Mouse (Mus musculus) limb, embryonic 13.5 days (tissue): Measurements from ENCODE around the gene Mtx2. TPM values are rescaled to one million over a fixed set of nuclear protein-coding genes. Genes with fewer than 3 reads are reported as not detected.
A peak's percentile ranks its signal among the peaks of the same experiment; 100 is the strongest.

Source experiments
- ATAC-seq: fragments of 200-750 bp; cut with Nextera tagmentation; 2 replicates; pipeline ENCODE4 v1.8.0; 2017; ENCODE audit warnings: low read depth, moderate number of reproducible peaks, moderate TSS enrichment; ENCODE audit not compliant: low FRiP score
- H3K27ac ChIP-seq: fragments of 300-500 bp; sonication (generic); 2 replicates; pipeline ENCODE4 v1.5.1; 2015; ENCODE audit warnings: inconsistent platforms, mild to moderate bottlenecking, moderate library complexity
- H3K27me3 ChIP-seq: fragments of 300-500 bp; sonication (generic); 2 replicates; pipeline ENCODE4 v1.6.1; 2015; ENCODE audit warnings: mild to moderate bottlenecking, inconsistent platforms
- H3K36me3 ChIP-seq: fragments of 300-500 bp; sonication (generic); 2 replicates; pipeline ENCODE4 v1.6.1; 2015; ENCODE audit warnings: inconsistent platforms, mild to moderate bottlenecking, moderate library complexity
- H3K4me1 ChIP-seq: fragments of 300-500 bp; sonication (generic); 2 replicates; pipeline ENCODE4 v1.6.1; 2015; ENCODE audit warnings: inconsistent platforms
- H3K4me2 ChIP-seq: fragments of 300-500 bp; sonication (generic); replicated peaks from 2 replicates; pipeline ENCODE4 v1.6.1; 2015; ENCODE audit warnings: inconsistent platforms, mild to moderate bottlenecking, moderate library complexity
- H3K4me3 ChIP-seq: fragments of 300-500 bp; sonication (generic); 2 replicates; pipeline ENCODE4 v1.5.1; 2015; ENCODE audit warnings: moderate library complexity, mild to moderate bottlenecking, inconsistent platforms
- H3K9ac ChIP-seq: fragments of 300-500 bp; sonication (generic); 2 replicates; pipeline ENCODE4 v1.6.1; 2015; ENCODE audit warnings: mild to moderate bottlenecking, inconsistent platforms
- H3K9me3 ChIP-seq: fragments of 300-500 bp; sonication (generic); 2 replicates; pipeline ENCODE4 v1.6.1; 2016; ENCODE audit warnings: inconsistent platforms
- WGBS: fragments of 180-500 bp; shearing (Covaris S2); methylation state at CpG from one replicate; pipeline ENCODE4 v1.1.7; 2015; 5-methylcytosine and 5-hydroxymethylcytosine counted together
- polyA plus RNA-seq: library from polyadenylated mRNA; unstranded; fragments of >200 nt; fragmentation: Nextera tagmentation; extraction: Ambion mirVana; gene quantifications from 2 replicates; pipeline ENCODE4 v1.2.1, GENCODE M21; 2015

Mtx2 gene
- polyA plus RNA-seq, result 110 and 121 TPM in 2 replicates

DNA sequence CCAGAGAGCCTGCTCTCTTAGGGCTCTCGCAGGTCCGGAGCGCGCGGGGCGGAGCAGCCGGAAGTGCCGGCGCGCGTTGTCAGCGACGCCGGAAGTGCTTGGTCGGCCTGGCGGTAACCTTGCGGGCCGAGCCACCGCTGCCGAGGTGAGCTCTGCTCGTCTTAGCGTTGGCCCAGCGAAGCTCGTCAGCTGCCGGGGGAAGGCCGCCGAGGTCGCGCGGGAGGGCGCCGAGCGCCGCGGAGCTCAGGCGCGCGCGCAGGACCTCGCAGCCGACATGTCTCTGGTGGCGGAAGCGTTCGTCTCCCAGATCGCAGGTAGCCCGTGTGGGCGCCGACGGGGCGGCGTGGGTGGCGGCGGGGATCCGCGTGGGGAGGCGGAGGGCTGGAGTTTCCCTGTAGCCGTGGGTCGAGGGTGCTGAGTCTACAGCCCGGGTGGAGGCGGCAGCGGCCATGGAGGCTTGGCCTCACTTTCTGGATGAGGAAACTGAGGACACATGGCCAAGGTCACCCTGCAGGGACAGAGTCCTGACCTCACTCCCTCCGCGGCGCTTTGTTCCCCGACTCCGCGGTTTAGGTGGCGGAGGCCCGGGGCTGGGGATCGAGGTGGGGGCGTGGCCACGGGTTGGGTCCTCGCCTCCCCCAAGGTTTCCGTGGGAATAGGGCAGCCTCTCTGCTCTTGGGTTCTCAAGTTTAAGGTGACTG is at the start of gene Mtx2:
Gene Mtx2 (plus strand): TSS at position 74 of the 701 bp plus-strand sequence.
- peak within 1 kb of the TSS; percentile 94 for H3K9ac ChIP-seq
- ATAC-seq, result peak; percentile 82
- no peaks in the 10 kb centered on the region for H3K9me3 ChIP-seq
- H3K4me3 ChIP-seq, result peak within 1 kb of the TSS; percentile 97
- H3K4me2 ChIP-seq, result peak within 1 kb of the TSS; percentile 76
- H3K36me3 ChIP-seq, result 0 out of 2 replicates have a peak, but pooled peaks cover 2% of the 10 kb centered on the region
- peak within 1 kb of the TSS; percentile 83 for H3K27ac ChIP-seq
- 0 out of 2 replicates have a peak, but pooled peaks cover 8% of the 10 kb centered on the region for H3K27me3 ChIP-seq
- 0 out of 2 replicates have a peak, but pooled peaks cover 3% of the 10 kb centered on the region for H3K4me1 ChIP-seq
- under 1% methylated on average over 72 of the region's 74 CpGs for WGBS

DNA sequence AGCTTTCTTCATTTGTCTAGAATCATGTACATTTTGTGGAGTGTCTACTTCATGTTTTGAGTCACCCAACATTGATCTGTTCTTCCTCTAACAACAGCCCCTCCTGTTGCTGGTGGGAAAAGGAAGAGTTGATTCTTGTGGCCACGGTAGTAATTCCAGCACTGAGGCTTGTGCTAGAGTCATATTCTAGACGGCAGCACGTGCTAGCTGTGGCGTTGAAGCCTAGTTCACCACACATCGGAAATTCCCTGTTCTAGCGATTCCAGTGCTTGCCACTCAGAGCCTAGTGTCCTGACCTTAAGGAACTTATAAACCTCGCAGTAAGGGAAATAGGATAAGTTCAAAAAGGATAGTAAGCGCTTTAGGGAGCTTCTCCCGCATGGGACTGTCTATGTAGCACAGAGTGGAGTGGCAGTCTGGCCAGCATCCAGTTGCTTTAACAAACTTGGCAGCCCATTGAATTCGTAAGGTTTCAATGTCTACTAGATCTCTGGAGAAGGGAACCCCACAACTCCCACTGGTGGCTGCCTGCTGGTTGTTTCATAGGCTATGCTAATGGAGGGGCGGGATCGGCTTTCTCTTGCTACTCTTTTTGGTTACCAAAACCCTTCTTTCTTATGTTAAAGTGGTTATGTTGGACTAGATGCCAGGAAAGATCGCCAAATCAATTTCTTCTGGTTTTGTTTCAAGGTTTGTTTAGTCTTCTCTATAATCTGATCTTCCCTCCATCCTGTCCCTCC is 47.9 kb upstream of the Mtx2 start:
- ATAC-seq, result no peak

DNA sequence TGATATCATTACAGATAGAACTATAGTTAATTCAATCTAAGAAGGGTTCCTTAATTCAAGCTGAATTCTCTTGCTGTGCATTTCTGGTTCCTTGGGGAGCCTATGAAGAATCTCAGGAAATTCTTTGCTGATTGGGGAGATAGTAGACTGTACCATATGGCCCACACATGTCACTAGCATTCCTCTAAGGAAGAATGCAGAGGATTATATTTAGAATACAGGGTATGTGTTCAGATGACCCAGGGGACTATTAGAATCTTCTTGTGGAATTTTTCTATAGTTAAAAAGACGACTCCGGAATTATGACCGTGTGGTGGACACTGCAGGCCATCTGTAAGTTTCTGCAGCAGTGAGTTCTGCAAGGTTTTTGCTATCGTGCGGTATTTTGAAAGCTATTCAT is 44.2 kb upstream of the Mtx2 start:
- H3K9me3 ChIP-seq, result no peaks in the 10 kb centered on the region
- H3K4me3 ChIP-seq, result no peak overlapping the region
- WGBS, result 75% methylated on average over 5 of the region's 5 CpGs
- H3K36me3 ChIP-seq, result no peaks in the 10 kb centered on the region
- no peak overlapping the region for H3K9ac ChIP-seq
- ATAC-seq, result no peak
- H3K27ac ChIP-seq, result no peak overlapping the region
- H3K4me1 ChIP-seq, result no peaks in the 10 kb centered on the region
- H3K27me3 ChIP-seq, result peaks cover 10% of the 10 kb centered on the region; the same call in 1 of the 2 replicates
- no peak overlapping the region for H3K4me2 ChIP-seq

More for the DNA sequence above, 47.9 kb upstream of the Mtx2 start:
- Histone ChIP-seq H3K4me3 (no peak overlapping the region), H3K4me1 (no peaks in the 10 kb centered on the region), H3K27ac (no peak overlapping the region), H3K36me3 (no peaks in the 10 kb centered on the region), H3K4me2 (no peak overlapping the region), H3K9ac (no peak overlapping the region), H3K9me3 (no peaks in the 10 kb centered on the region), H3K27me3 (peaks cover 17% of the 10 kb centered on the region)
- WGBS, result 69% methylated on average over 13 of the region's 13 CpGs

DNA sequence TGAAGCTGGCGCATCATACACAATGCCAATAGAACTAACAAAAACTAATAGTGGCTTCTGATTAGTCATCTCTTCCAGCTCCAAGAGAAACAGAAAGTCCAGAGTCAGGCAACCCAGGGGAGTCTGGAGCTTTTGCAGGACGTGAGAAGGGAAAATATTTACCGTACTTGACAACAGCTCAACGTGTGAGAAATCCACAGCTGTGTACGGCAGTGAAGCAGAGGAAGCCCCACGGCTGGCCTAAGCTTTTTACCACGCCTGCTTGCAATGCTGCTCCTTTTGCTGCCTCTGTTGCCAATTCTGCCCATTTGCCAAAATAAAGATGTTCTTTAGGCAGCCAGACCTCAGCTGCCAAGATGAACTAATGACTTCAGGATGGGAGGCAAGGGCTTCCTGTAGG is 30.1 kb upstream of the Mtx2 start:
- H3K36me3 ChIP-seq, result no peaks in the 10 kb centered on the region
- no peak overlapping the region for H3K4me3 ChIP-seq
- H3K27me3 ChIP-seq, result peaks cover 3% of the 10 kb centered on the region; the same call in 1 of the 2 replicates
- 0 out of 2 replicates have a peak, but pooled peaks cover 5% of the 10 kb centered on the region for H3K4me1 ChIP-seq
- no peak overlapping the region for H3K27ac ChIP-seq
- H3K9ac ChIP-seq, result no peak overlapping the region
- no peak for ATAC-seq
- no peaks in the 10 kb centered on the region for H3K9me3 ChIP-seq
- WGBS, result 30% methylated on average over 7 of the region's 7 CpGs
- no peak overlapping the region for H3K4me2 ChIP-seq

DNA sequence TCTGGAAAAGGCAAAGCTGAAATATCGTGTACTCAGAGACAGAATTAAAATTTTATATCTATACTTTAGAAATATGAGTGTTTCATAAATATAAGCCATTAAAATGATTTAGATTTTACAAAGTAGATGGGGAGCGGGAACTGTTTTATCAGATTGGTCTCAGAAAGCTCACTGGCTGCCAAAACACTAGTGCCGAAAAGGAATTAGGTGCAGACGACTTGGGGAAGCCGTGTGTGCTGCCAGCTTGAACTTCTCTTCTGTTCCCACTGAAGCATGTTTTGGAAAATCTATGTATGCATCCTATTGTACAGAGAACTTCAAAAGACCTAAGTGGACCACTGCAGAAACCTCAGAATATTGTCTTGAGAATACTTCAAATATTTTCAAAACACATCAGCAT is 17.2 kb upstream of the Mtx2 start:
- WGBS, result 68% methylated on average over 5 of the region's 5 CpGs
- no peak overlapping the region for H3K4me2 ChIP-seq
- no peak for ATAC-seq
- no peaks in the 10 kb centered on the region for H3K36me3 ChIP-seq
- H3K9ac ChIP-seq, result no peak overlapping the region
- no peak overlapping the region for H3K4me3 ChIP-seq
- peaks cover 5% of the 10 kb centered on the region; the same call in 1 of the 2 replicates for H3K9me3 ChIP-seq
- no peak overlapping the region for H3K27ac ChIP-seq
- 0 out of 2 replicates have a peak, but pooled peaks cover 5% of the 10 kb centered on the region for H3K27me3 ChIP-seq
- H3K4me1 ChIP-seq, result no peaks in the 10 kb centered on the region

DNA sequence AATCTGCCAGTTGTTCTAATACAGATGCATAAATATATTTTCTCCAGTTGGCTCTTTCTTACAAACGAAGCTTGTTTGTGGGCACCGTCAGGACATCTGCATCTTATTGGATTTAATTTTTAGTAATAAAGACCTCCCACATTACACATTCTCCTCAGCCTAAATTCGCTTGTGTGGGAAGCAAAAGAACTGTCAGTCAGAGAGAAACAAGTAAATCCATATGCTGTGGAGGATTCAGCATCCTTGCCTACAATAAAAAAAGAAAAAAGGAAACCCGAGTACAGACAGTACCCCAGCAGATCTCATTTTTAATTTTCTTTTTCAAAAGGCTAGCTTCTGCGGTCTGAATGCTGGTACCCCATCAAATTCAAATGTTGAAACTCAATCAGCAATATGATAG is 2.9 kb upstream of the Mtx2 start:
- H3K4me3 ChIP-seq, result no peak overlapping the region
- H3K36me3 ChIP-seq, result no peaks in the 10 kb centered on the region
- 0 out of 2 replicates have a peak, but pooled peaks cover 3% of the 10 kb centered on the region for H3K4me1 ChIP-seq
- H3K27ac ChIP-seq, result no peak overlapping the region
- no peak overlapping the region for H3K9ac ChIP-seq
- no peak overlapping the region for H3K4me2 ChIP-seq
- no peaks in the 10 kb centered on the region for H3K9me3 ChIP-seq
- WGBS, result 58% methylated on average over 5 of the region's 5 CpGs
- ATAC-seq, result no peak
- H3K27me3 ChIP-seq, result 0 out of 2 replicates have a peak, but pooled peaks cover 8% of the 10 kb centered on the region

DNA sequence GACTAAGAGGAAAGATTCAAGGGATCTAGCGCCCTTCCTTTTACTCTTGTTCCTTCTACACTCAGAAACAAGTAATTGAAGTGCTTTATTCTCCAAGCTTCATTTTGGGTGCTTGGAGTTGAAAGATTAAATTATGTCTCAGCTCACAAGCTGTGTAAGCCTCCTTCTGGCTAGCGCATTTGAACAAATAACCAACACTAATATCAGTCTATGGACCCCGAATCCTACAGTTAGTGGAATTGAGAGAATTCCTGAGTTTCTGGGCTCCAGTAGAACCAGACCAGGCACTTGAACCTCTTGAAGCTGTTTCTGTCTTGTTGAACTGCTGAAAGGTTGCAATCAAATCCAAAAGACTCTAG is 253 bp upstream of the Mtx2 start:
- 0 out of 2 replicates have a peak, but pooled peaks cover 3% of the 10 kb centered on the region for H3K4me1 ChIP-seq
- H3K4me3 ChIP-seq, result peak overlapping the region; percentile 97
- no peaks in the 10 kb centered on the region for H3K9me3 ChIP-seq
- ATAC-seq, result 0 out of 2 replicates have a peak, but pooled peaks have one; percentile 15
- H3K36me3 ChIP-seq, result 0 out of 2 replicates have a peak, but pooled peaks cover 2% of the 10 kb centered on the region
- 75% methylated on average over 3 of the region's 3 CpGs for WGBS
- peak overlapping the region; percentile 76 for H3K4me2 ChIP-seq
- H3K9ac ChIP-seq, result peak overlapping the region; percentile 94
- H3K27me3 ChIP-seq, result 0 out of 2 replicates have a peak, but pooled peaks cover 8% of the 10 kb centered on the region
- peak overlapping the region; percentile 83; the same call in 1 of the 2 replicates for H3K27ac ChIP-seq

DNA sequence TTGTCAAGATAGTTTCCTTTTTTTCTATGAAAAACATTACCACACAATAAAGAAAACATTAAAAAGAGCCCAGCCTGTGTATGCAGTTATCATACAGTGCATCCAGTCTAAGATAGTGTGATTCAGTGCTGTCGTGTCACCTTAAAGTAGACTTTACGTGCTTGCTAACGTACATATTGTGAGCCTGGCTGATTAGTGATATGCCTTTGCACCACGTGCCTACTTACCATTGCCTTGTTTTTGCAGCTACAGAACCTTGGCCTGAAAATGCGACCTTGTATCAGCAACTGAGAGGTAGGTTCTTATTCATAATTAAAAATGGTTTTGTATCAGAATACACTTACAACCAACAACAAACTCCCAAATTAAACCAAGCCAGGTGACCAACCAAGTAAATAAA is 21.4 kb downstream of the Mtx2 start:
- Histone ChIP-seq H3K4me2 (no peak overlapping the region), H3K9me3 (no peaks in the 10 kb centered on the region), H3K27ac (no peak overlapping the region), H3K4me1 (peaks cover 5% of the 10 kb centered on the region), H3K9ac (no peak overlapping the region), H3K36me3 (no peaks in the 10 kb centered on the region), H3K4me3 (no peak overlapping the region), H3K27me3 (no peaks in the 10 kb centered on the region)
- 62% methylated on average over 5 of the region's 5 CpGs for WGBS
- no peak for ATAC-seq

DNA sequence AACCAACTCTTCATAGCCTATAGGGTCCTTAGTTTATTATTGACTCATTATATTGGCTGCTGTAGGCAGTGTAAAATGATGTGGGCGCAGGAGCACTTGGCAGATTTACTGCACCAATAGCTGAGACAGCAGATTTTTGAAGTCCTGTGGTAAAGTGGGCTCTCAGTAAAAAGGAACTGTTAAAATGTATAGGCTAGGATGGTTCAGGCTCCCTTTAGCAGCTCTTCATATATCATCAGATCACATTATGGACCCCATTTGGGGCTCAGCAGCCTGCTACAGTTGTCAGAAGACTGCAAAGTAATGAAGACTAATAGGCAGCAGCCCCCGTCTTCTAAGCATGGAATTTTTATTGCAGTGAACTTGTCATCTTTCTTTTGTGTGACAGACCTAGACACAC is 21.9 kb downstream of the Mtx2 start:
- Histone ChIP-seq H3K9me3 (no peaks in the 10 kb centered on the region), H3K4me1 (peaks cover 5% of the 10 kb centered on the region), H3K27ac (no peak overlapping the region), H3K4me3 (no peak overlapping the region), H3K36me3 (no peaks in the 10 kb centered on the region), H3K27me3 (no peaks in the 10 kb centered on the region), H3K9ac (no peak overlapping the region), H3K4me2 (no peak overlapping the region)
- WGBS, result 25% methylated on average over 2 of the region's 2 CpGs
- ATAC-seq, result no peak

DNA sequence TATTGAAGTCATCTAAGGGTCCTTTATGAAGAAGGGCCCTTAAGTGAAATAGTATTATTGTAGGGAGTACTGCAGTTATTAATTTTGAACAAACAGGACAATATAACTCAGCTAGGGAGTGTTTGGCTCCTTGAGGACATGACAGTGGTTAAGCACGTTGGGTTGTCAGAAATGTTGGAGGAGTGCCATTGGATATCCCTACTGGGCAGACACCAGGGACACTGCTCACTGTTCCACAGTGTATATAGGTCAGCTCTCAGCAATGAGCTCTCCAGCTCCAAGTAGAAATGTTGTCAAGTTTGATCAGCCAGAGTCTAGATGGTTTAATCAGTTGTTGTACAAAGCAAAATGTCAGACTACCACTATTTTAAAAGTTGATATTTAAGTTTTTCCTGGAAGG is 24.4 kb downstream of the Mtx2 start:
- Histone ChIP-seq H3K9ac (no peak overlapping the region), H3K4me2 (no peak overlapping the region), H3K4me1 (peaks cover 5% of the 10 kb centered on the region), H3K27ac (no peak overlapping the region), H3K36me3 (no peaks in the 10 kb centered on the region), H3K27me3 (no peaks in the 10 kb centered on the region), H3K9me3 (no peaks in the 10 kb centered on the region), H3K4me3 (no peak overlapping the region)
- WGBS, result 74% methylated on average over 1 of the region's 1 CpGs
- ATAC-seq, result no peak

DNA sequence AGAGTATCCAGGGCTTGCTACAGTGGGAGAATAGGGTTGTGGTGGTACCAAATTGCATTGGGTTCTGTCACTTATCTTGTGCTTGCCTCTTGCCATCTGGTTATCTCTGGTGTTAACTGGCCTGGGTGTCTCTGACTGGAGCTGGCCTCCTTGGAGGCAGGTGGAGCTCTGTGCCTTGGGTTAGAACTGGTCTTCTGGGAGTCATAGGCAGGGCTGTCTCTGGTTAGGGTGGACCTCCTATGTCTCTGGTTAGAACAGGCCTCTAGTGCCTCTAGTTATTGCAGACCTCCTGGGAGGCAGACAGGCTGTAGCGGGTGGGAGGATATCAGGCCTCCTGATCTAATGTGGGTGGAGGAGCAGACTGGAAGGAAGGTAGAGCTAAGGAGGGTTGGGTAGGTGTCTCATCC is 36.5 kb downstream of the Mtx2 start:
- no peak for ATAC-seq
- Histone ChIP-seq H3K4me2 (no peak overlapping the region), H3K27ac (no peak overlapping the region), H3K27me3 (no peaks in the 10 kb centered on the region), H3K9ac (no peak overlapping the region), H3K9me3 (peaks cover 6% of the 10 kb centered on the region), H3K4me1 (no peaks in the 10 kb centered on the region), H3K4me3 (no peak overlapping the region), H3K36me3 (peaks cover 16% of the 10 kb centered on the region)
- WGBS, result 95% methylated on average over 1 of the region's 1 CpGs

DNA sequence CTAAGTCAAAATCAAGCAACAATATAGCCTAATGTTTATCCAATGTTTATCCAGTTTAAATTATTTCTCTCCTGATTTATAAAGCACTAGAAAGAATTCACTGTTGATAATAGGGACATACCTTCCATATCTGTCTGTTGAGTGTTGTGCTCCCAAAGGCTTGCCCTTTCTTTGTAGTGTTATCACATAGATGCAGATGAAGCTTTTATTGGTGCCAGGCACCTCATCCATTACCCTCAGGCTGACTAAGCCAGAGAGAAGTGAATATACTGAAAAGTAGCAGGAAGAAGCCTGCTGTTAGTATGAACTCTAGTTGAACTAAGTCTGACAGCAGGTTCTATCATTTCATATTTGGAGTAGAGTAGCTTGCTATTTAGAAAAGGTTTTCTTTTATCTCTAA is 39.8 kb downstream of the Mtx2 start:
- H3K4me2 ChIP-seq, result no peak overlapping the region
- H3K4me3 ChIP-seq, result no peak overlapping the region
- peaks cover 18% of the 10 kb centered on the region for H3K36me3 ChIP-seq
- H3K4me1 ChIP-seq, result no peaks in the 10 kb centered on the region
- no peaks in the 10 kb centered on the region for H3K27me3 ChIP-seq
- no peak for ATAC-seq
- H3K9ac ChIP-seq, result no peak overlapping the region
- peaks cover 6% of the 10 kb centered on the region for H3K9me3 ChIP-seq
- H3K27ac ChIP-seq, result no peak overlapping the region
